Mouse (Mus musculus) embryonic facial prominence, embryonic 11.5 days (tissue): Measurements from ENCODE around the gene Krt16. TPM values are rescaled to one million over a fixed set of nuclear protein-coding genes. Genes with fewer than 3 reads are reported as not detected.
A peak's percentile ranks its signal among the peaks of the same experiment; 100 is the strongest.
"Not testable (repeated sequence)": the region's sequence is repeated elsewhere in the genome, so short reads cannot be mapped to it uniquely, and the experiment has no call there.

Experiments
- ATAC-seq: fragments of 200-750 bp; cut with Nextera tagmentation; replicated peaks from 2 replicates; pipeline ENCODE4 v1.8.0; 2017; ENCODE audit warnings: low read depth; ENCODE audit not compliant: insufficient number of reproducible peaks, low FRiP score, low TSS enrichment
- DNase-seq: peaks from one replicate; pipeline ENCODE4 v3.0.0-alpha.2; 2015; ENCODE audit warnings: low spot score
- H3K27ac ChIP-seq: fragments of 300-500 bp; sonication (generic); replicated peaks from 2 replicates; pipeline ENCODE4 v1.5.1; 2014; ENCODE audit warnings: mild to moderate bottlenecking, low read depth, low read length, control low read depth
- H3K27me3 ChIP-seq: fragments of 300-500 bp; sonication (generic); 2 replicates; pipeline ENCODE4 v1.6.1; 2014; ENCODE audit warnings: mild to moderate bottlenecking, low read length, moderate library complexity, mixed read lengths; ENCODE audit not compliant: control insufficient read depth, insufficient read depth
- H3K36me3 ChIP-seq: fragments of 300-500 bp; sonication (generic); replicated peaks from 2 replicates; pipeline ENCODE4 v1.6.1; 2014; ENCODE audit warnings: low read depth, mild to moderate bottlenecking, low read length, moderate library complexity, mixed read lengths; ENCODE audit not compliant: control insufficient read depth, insufficient read depth
- H3K4me1 ChIP-seq: fragments of 300-500 bp; sonication (generic); 2 replicates; pipeline ENCODE4 v1.6.1; 2014; ENCODE audit warnings: low read length, mixed read lengths; ENCODE audit not compliant: control insufficient read depth, insufficient read depth
- H3K4me2 ChIP-seq: fragments of 300-500 bp; sonication (generic); 2 replicates; pipeline ENCODE4 v1.6.1; 2014; ENCODE audit warnings: low read depth, mild to moderate bottlenecking, control low read depth, low read length, moderate library complexity
- H3K4me3 ChIP-seq: fragments of 300-500 bp; sonication (generic); 2 replicates; pipeline ENCODE4 v1.5.1; 2014; ENCODE audit warnings: low read depth, low read length, control low read depth
- H3K9ac ChIP-seq: fragments of 300-500 bp; sonication (generic); replicated peaks from 2 replicates; pipeline ENCODE4 v1.6.1; 2014; ENCODE audit warnings: mild to moderate bottlenecking, control low read depth, low read length
- H3K9me3 ChIP-seq: fragments of 300-500 bp; sonication (generic); replicated peaks from 2 replicates; pipeline ENCODE4 v1.6.1; 2016; ENCODE audit warnings: mild to moderate bottlenecking, low read length, inconsistent platforms, mixed read lengths; ENCODE audit not compliant: control insufficient read depth
- WGBS: fragments of 180-500 bp; shearing (Covaris S2); extraction: QIAGEN DNeasy Blood & Tissue Kit; methylation state at CpG from one replicate; pipeline ENCODE4 v1.1.7; 2014; 5-methylcytosine and 5-hydroxymethylcytosine counted together
- polyA plus RNA-seq: library from polyadenylated mRNA; unstranded; fragments of >200 nt; fragmentation: Nextera tagmentation; extraction: Ambion mirVana; gene quantifications from 2 replicates; pipeline ENCODE4 v1.2.1, GENCODE M21; 2014

Gene Krt16
- polyA plus RNA-seq, 1 experiment from 2014 or later: not detected

GRCm38 (mm10) chr11:100254360-100255090 is 5.8 kb upstream of the Krt16 start:
- Histone ChIP-seq H3K27ac (no peak overlapping the region), H3K27me3 (no peaks in the 10 kb centered on the region), H3K36me3 (no peaks in the 10 kb centered on the region), H3K4me2 (no peak overlapping the region), H3K9me3 (no peaks in the 10 kb centered on the region), H3K4me1 (no peaks in the 10 kb centered on the region), H3K9ac (no peak overlapping the region), H3K4me3 (no peak overlapping the region)
- DNase-seq: no peak
- ATAC-seq: no peak
- WGBS: 67% methylated on average over 5 of the region's 5 CpGs

GRCm38 (mm10) chr11:100246471-100246870 is 2.2 kb downstream of the Krt16 start:
- H3K27me3 ChIP-seq, H3K9ac ChIP-seq, H3K27ac ChIP-seq, H3K9me3 ChIP-seq, H3K36me3 ChIP-seq, ATAC-seq, H3K4me3 ChIP-seq, H3K4me1 ChIP-seq, H3K4me2 ChIP-seq, DNase-seq: not testable (repeated sequence)
- WGBS: 63% methylated on average over 7 of the region's 7 CpGs

- 90% methylated on average over 4 of the region's 4 CpGs for WGBS
- H3K36me3 ChIP-seq: not testable (repeated sequence)
Measured at GRCm38 (mm10) chr11:100240272-100240671, 8.4 kb downstream of the Krt16 start.

DNA sequence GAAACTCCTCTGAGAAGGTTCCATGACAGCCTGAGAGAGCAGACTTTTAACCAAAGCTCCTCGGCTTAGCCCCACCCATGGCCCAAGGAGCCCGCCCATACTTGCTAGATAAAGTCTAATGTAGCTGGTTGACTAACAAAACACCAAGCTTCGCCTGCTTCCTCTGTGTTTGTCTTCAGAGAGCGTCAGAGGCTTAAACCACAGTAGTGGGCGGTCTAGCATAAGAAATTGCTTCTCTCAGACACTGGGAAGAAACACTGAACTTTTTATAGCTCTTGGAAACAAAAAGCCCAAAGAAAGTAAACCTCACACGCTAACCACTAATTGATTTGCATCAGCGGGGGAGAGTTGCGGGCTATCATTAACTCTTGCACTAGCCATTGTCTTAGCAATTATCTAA is 27.0 kb downstream of the Krt16 start:
- H3K36me3 ChIP-seq: no peaks in the 10 kb centered on the region
- H3K4me2 ChIP-seq: no peak overlapping the region
- no peak overlapping the region for H3K9ac ChIP-seq
- no peaks in the 10 kb centered on the region for H3K9me3 ChIP-seq
- no peak overlapping the region for H3K27ac ChIP-seq
- no peaks in the 10 kb centered on the region for H3K4me1 ChIP-seq
- DNase-seq (no peak), ATAC-seq (no peak)
- WGBS: 73% methylated on average over 8 of the region's 8 CpGs
- no peak overlapping the region for H3K4me3 ChIP-seq
- no peaks in the 10 kb centered on the region for H3K27me3 ChIP-seq

More at GRCm38 (mm10) chr11:100240272-100240671, 8.4 kb downstream of the Krt16 start:
- not testable (repeated sequence) for H3K4me1 ChIP-seq, H3K9ac ChIP-seq, H3K4me2 ChIP-seq, H3K9me3 ChIP-seq, ATAC-seq, H3K27ac ChIP-seq, H3K27me3 ChIP-seq, DNase-seq, H3K4me3 ChIP-seq

- Histone ChIP-seq H3K9ac (no peak overlapping the region), H3K4me1 (no peaks in the 10 kb centered on the region), H3K27me3 (no peaks in the 10 kb centered on the region), H3K36me3 (no peaks in the 10 kb centered on the region), H3K4me2 (no peak overlapping the region), H3K9me3 (no peaks in the 10 kb centered on the region), H3K27ac (no peak overlapping the region), H3K4me3 (no peak overlapping the region)
- WGBS: 86% methylated on average over 4 of the region's 4 CpGs
- ATAC-seq (no peak), DNase-seq (no peak)
Measured at GRCm38 (mm10) chr11:100219304-100219703, 29.4 kb downstream of the Krt16 start.

GRCm38 (mm10) chr11:100208542-100208941 is 40.2 kb downstream of the Krt16 start:
- Histone ChIP-seq H3K27me3 (no peaks in the 10 kb centered on the region), H3K4me1 (no peaks in the 10 kb centered on the region), H3K4me2 (no peak overlapping the region), H3K9ac (no peak overlapping the region), H3K36me3 (no peaks in the 10 kb centered on the region), H3K9me3 (no peaks in the 10 kb centered on the region), H3K27ac (no peak overlapping the region), H3K4me3 (no peak overlapping the region)
- DNase-seq (peak; percentile 9), ATAC-seq (no peak)
- 43% methylated on average over 6 of the region's 6 CpGs for WGBS

DNA sequence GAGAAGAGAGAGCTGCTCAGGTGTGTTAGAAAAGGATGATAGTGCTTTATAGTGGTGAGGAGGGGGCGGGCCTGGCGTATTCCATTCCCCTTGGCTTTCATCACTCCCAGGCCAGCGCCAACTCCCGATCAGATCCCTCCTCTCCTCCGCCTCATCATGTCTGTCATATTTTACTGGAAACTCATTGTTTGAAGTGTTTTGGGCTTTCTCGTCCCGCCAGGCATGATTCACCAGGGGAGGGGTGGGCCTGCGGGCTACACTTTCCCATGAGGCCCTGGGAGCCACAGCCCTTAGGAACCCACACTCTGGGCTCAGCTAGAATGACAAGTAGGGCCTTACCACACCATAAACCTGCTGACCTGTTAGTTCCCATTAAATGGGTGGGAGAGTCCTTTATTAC is 41.2 kb downstream of the Krt16 start, which contains the start of gene Krt14:
Gene Krt14, minus strand, starts transcription at position 51 of the 400 bp plus-strand sequence.
- Histone ChIP-seq H3K4me1 (no peaks in the 10 kb centered on the region), H3K4me3 (no peak within 1 kb of the TSS), H3K27ac (no peak within 1 kb of the TSS), H3K4me2 (no peak within 1 kb of the TSS), H3K36me3 (no peaks in the 10 kb centered on the region), H3K9me3 (no peaks in the 10 kb centered on the region), H3K9ac (no peak within 1 kb of the TSS), H3K27me3 (no peaks in the 10 kb centered on the region)
- 89% methylated on average over 8 of the region's 8 CpGs for WGBS
- DNase-seq: no peak
- no peak for ATAC-seq

DNA sequence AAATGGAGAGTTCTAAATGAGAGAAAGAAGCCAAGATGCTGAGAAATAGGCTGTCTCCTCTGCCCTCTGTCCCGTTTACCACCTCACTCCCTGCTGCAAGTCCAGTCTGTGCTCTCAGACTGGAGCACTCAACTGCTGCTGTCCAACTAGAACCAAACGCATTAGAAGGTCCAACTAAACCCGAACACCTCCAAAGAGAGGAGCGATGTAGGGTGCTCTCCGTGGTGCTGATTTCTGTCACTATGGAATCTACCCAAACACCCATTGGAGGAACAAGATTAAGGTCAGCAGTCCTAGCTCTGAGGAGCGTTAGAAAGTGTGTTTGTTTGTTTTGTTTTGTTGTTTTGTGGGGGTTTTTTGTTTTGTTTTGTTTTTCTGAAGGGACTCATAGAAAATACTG is 45.3 kb downstream of the Krt16 start:
- H3K4me3 ChIP-seq: no peak overlapping the region
- H3K4me2 ChIP-seq: no peak overlapping the region
- 11% methylated on average over 6 of the region's 6 CpGs for WGBS
- DNase-seq (peak; percentile 84), ATAC-seq (no peak)
- H3K27ac ChIP-seq: no peak overlapping the region
- H3K4me1 ChIP-seq: no peaks in the 10 kb centered on the region
- H3K36me3 ChIP-seq: no peaks in the 10 kb centered on the region
- H3K9me3 ChIP-seq: no peaks in the 10 kb centered on the region
- no peaks in the 10 kb centered on the region for H3K27me3 ChIP-seq
- H3K9ac ChIP-seq: no peak overlapping the region
